Mouse (Mus musculus) urinary bladder, postnatal 10 days (tissue): Measurements from ENCODE around the gene Gm11554.
"Not testable (repeated sequence)": the region's sequence is repeated elsewhere in the genome, so short reads cannot be mapped to it uniquely, and the experiment has no call there.

Source experiments
- DNase-seq: peaks from one replicate; pipeline ENCODE4 v3.0.0; 2022; ENCODE audit warnings: low spot score

Gm11554 gene

DNA sequence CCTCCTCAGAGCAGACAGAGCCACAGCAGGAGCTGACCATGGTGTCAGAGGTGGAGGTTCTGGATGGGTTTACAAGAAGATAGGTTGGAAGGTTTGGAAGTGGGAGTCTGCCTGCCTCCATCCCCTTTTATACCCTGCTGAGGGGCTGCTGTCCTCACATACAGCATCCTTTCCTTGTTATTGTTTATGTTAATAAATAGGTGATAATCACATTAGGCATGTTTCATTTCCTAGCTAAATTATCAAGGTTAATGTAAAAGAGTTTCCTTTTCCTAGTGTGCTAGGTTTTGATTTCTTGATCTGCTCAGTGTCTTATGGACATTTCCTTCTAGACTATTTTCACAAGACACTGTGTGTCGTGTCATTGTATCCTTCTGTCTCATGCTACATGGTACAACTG lies at the start of gene Gm11554:
TSS of gene Gm11554 (minus strand) at position 101 of the 400 bp plus-strand sequence.
- DNase-seq = not testable (repeated sequence)

DNA sequence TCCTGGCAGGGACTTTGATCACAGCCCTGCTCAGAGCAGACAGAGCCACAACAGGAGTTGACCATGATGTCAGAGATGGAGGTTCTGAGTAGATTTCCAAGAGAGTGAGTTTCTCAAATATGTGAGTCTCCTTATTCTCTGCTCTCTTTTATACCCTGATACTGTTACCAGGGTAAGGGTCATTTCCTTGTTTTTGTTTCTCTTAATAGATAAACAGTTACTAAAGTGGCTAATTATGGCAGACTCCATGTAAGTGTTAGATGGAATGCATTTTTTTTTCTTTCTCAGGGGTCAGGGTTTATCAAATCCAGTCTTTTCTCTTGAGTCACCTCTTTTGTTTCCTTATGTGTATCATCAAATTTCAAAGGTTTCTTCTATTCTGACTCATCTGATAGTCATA lies 47.3 kb upstream of the Gm11554 start, which contains the start of gene Krtap4-16:
TSS of gene Krtap4-16 (minus strand) at position 101 of the 400 bp plus-strand sequence.
- DNase-seq = no peak

DNA sequence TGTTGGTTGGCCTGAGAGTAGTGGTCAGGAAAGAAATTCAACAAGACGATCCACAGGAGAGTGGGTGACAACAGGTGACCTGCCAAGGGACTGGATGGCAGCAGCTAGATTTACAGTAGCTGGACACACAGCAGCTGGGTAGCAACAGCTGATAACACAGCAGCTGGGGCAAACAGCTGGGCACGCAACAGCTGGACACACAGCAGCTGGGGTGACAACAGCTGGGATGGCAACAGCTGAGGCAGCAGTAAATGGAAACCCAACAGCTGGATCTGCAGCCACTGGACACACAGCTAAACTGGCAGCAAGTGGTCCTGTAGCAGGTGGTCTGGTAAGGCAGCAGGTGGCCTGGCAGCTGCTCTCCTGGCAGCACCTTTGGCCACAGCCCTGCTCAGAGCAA lies 42.5 kb upstream of the Gm11554 start:
- DNase-seq = no peak

DNA sequence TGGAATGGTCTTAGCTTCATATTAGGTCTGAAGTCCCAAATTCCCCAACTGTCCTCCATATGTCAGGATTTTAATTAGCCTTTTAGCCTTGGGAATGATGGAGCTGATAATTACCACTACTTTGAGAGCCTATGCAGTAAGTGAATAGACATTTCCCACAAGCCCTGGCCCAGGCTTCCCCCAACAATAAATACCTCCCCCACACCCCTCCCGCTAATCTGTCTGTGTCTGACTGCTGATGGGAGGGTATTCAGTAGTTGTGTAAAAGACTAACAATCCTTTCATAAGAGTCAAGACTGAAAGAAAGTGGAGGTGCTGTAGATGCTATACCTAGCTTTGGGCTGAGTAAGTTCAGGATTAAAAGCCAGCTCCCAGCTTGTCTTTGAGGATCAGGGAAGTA lies 37.9 kb upstream of the Gm11554 start:
- DNase-seq = no peak

DNA sequence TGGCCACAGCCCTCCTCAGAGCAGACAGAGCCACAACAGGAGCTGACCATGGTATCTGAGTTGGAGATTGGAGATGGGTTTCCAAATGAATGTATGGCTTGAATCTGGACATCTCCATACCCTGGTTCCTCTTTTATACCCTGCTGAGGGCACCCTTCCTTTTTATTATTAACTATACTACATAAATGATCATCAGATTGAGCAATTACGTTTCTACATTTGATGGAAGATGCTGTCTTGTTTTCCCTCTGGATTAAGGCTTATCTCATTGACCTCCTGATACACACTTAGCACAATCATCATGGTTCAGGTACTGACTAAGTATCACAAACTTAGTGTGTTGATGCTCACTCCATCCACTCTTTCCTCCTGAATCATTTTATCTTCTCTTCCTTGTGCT lies 33.7 kb upstream of the Gm11554 start, which contains the start of gene 2300003K06Rik:
TSS of gene 2300003K06Rik (minus strand) at position 101 of the 400 bp plus-strand sequence.
- DNase-seq = no peak

DNA sequence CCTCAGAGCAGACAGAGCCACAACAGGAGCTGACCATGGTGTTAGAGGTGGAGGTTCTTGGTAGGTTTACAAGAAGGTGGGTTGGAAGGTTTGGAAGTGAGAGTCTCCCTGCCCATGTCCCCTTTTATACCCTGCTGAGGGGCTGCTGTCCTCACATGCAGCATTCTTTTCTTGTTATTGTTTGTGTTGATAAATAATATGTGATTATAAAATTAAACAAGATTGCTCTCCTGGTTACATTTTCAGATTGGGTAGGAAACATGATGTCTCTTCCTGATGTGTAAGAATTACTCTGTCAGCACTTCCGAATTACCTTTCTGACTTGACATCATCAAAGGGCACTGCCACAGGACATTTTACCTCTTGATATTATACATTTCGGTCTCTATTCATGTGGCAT lies 11.3 kb upstream of the Gm11554 start, which contains the start of gene Gm11564:
TSS of gene Gm11564 (minus strand) at position 101 of the 400 bp plus-strand sequence.
- DNase-seq = not testable (repeated sequence)

DNA sequence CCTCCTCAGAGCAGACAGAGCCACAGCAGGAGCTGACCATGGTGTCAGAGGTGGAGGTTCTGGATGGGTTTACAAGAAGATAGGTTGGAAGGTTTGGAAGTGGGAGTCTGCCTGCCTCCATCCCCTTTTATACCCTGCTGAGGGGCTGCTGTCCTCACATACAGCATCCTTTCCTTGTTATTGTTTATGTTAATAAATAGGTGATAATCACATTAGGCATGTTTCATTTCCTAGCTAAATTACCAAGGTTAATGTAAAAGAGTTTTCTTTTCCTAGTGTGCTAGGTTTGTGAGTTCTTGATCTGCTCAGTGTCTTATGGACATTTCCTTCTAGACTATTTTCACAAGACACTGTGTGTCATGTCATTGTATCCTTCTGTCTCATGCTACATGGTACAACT lies 5.5 kb upstream of the Gm11554 start, which contains the start of gene Krtap4-13:
TSS of gene Krtap4-13 (minus strand) at position 101 of the 400 bp plus-strand sequence.
- not testable (repeated sequence) for DNase-seq

DNA sequence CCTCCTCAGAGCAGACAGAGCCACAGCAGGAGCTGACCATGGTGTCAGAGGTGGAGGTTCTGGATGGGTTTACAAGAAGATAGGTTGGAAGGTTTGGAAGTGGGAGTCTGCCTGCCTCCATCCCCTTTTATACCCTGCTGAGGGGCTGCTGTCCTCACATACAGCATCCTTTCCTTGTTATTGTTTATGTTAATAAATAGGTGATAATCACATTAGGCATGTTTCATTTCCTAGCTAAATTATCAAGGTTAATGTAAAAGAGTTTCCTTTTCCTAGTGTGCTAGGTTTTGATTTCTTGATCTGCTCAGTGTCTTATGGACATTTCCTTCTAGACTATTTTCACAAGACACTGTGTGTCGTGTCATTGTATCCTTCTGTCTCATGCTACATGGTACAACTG lies 5.4 kb downstream of the Gm11554 start, which contains the start of gene Gm11569:
TSS of gene Gm11569 (minus strand) at position 101 of the 400 bp plus-strand sequence.
- not testable (repeated sequence) for DNase-seq

DNA sequence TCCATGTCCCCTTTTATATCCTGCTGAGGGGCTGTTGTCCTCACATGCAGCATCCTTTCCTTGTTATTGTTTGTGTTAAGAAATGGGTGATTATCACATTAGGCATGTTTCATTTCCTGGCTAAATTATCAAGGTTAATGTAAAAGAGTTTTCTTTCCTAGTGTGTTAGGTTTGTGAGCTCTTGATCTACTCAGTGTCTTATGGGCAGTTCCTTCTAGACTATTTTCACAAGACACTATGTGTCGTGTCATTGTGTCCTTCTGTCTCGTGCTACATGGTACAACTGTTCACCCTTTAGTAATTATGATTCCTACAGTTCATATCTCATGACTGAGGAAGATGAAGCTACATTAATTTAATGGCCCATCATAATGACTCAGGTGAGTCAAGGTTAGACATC lies 10.9 kb downstream of the Gm11554 start, which contains the start of gene Gm11596:
TSS of gene Gm11596 (minus strand) at position 101 of the 400 bp plus-strand sequence.
- no peak for DNase-seq

DNA sequence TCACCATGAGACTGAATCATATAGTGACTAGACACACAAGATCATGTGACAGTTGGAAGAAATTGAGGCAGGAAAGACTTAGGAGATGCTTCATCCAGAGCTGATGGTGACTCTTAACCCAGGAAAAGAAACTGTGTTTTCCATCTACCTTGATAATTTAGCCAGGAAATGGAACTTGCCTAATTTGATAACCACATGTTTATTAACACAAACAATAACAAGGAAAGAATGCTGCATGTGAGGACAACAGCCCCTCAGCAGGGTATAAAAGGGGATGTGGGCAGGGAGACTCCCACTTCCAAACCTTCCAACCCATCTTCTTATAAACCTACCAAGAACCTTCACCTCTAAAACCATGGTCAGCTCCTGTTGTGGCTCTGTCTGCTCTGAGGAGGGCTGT lies 19.3 kb downstream of the Gm11554 start, which contains the start of gene Krtap4-9:
TSS of gene Krtap4-9 (plus strand) at position 301 of the 400 bp plus-strand sequence.
- not testable (repeated sequence) for DNase-seq

DNA sequence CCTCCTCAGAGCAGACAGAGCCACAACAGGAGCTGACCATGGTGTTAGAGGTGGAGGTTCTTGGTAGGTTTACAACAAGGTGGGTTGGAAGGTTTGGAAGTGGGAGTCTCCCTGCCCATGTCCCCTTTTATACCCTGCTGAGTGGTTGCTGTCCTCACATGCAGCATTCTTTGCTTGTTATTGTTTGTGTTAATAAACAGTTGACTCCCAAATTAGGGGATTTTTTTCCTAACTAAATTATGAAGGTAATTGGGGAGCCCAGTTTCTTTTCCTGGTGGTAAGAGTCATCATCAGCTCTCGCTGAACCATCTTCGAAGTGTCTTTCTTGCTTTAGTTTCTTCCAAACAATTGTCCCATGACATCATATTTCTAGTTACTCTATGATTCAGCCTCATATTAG lies 23.6 kb downstream of the Gm11554 start, which contains the start of gene Krtap4-8:
TSS of gene Krtap4-8 (minus strand) at position 101 of the 400 bp plus-strand sequence.
- DNase-seq = no peak

DNA sequence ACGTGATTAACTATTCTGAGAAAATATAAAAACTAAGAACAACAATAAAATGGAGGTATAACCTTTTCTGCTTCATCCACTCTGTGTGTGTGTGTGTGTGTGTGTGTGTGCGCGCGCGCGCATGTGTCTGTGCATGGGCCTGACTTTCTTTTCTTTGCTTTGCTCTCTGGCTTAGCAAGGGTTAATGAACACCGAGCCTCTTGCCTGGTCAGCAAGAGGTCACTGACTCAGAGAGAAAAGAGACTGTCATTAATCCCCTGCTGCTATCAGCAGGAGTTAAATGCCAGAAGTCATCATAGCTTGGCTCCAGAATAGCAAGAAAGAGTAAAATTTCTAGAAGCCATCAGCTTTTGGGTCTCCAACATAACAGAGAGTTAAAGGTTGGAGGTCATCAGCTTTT lies 25.8 kb downstream of the Gm11554 start:
- no peak for DNase-seq

DNA sequence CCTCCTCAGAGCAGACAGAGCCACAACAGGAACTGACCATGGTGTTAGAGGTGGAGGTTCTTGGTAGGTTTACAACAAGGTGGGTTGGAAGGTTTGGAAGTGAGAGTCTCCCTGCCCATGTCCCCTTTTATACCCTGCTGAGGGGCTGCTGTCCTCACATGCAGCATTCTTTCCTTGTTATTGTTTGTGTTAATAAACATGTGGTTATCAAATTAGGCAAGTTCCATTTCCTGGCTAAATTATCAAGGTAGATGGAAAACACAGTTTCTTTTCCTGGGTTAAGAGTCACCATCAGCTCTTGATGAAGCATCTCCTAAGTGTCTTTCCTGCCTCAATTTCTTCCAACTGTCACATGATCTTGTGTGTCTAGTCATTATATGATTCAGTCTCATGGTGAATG lies 31.4 kb downstream of the Gm11554 start, which contains the start of gene Gm11595:
TSS of gene Gm11595 (minus strand) at position 101 of the 400 bp plus-strand sequence.
- not testable (repeated sequence) for DNase-seq

DNA sequence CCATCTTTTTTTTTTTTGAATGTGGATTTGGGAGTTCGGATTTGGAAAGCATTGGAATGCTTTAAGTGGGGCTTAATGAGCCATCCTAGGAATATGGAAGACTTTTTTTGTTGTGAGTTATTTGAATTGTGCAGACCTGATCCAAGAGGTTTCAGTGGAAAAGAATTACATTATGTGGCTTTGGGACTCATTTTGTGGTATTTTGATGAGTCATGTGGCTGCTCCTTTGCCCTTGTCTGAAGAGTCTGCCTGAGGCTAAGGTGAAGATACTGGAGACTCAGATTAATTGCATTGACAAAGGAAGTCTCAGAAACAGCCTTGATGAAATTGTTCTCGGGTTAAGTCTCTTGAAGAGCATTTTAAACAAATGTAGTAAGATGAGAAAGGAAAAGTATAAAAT lies 35.8 kb downstream of the Gm11554 start:
- DNase-seq = no peak

DNA sequence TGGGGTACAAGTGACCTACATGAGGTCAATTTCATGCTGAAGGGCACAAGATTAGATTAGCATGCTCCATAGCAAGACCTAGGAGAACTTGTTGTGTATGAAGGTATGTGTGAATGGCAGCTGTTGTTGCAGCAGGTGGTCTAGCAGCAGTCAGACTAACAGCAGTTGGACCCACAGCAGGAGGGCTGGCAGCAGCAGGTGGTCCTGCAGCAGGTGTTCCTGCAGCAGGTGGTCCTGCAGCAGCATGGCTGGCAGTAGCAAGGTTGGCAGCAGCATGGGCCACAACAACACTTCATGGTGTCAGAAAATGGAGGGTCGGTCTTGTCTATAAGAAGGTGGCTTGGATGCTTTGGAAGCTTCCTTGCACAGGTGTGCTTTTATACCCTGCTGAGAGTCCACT lies 45.4 kb downstream of the Gm11554 start:
- DNase-seq = no peak
